Mouse (Mus musculus) gastrocnemius, adult 2 months (tissue): ENCODE data around the gene Mrpl54. TPM values are rescaled to one million over a fixed set of nuclear protein-coding genes. Genes with fewer than 3 reads are reported as not detected.

Experiments used
- DNase-seq: peaks from one replicate; pipeline ENCODE4 v3.0.0; 2022
- H3K27ac ChIP-seq: fragments of 200-600 bp; 2 replicates; pipeline ENCODE4 v1.8.1; 2022; ENCODE audit warnings: mild to moderate bottlenecking
- H3K4me3 ChIP-seq: fragments of 200-600 bp; 2 replicates; pipeline ENCODE4 v1.8.1; 2022; ENCODE audit warnings: mild to moderate bottlenecking, moderate library complexity
- CTCF ChIP-seq: fragments of 200-600 bp; IDR thresholded peaks from 2 replicates; pipeline ENCODE4 v1.8.1; 2022; ENCODE audit warnings: antibody characterized with exemption, mild to moderate bottlenecking, moderate library complexity
- intact Hi-C: fragments of 180-260 bp; cut with DNase I; formaldehyde crosslinking; loops from one replicate; pipeline ENCODE4 v1.15.1; 2025
- total RNA-seq, 2 experiments: library from RNA; stranded (reverse); gene quantifications; 2 replicates each; pipeline ENCODE4 v1.2.3; 2021

Mrpl54 gene
- total RNA-seq, 2 experiments from 2014 or later: 103 to 112 TPM

DNA sequence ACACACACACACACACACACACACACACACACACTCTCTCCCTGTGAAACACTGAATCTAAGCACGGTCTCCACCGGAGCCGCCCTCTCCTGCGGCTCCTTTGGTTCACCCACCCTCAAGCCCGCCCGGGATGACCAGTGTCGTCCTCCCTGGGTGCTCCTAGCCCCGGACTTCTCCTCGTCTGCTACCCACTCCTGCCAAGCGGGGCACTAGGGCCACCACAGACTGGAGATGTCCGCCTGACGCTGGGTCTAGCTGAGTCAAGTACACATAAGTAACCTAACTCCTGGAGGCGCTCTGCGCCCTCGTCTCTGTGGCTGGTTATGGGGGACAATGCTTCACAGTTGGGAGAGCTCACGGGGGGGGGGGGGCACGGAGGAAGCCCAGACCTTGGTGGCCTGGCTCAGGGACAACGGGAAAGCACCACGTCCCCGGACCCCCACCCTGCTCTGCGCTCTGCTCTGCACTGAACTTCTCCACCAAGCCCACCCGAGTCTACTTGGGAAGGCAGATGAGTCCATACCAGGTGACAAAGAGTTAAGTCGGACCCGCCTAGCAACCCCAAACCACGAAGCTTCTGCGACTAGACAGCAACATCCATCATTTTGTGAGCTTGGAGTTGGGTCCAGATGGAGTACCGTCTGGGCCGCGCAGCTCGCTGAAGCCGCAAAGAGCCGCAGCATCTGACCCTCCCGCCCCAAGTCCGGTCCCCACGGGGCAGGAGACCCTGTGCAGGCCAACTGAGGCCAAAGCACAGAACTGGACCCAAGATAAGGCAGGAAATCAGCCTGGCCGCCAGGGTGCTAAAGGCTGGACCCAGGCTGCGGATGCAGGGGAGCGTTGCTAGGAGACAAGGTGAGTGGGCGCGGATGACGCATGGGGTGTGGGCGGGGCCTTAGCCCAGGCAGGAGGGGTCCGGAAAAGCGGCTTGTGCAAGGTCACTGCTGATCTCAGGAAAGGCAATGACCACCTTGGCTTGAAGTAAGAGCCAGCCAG, 14.0 kb downstream of the Mrpl54 start, which contains the start of gene Matk:
Matk (plus strand) TSS at position 512 of the 996 bp plus-strand sequence.
- intact Hi-C loops: no loop called here
- no peak within 1 kb of the TSS for H3K4me3 ChIP-seq
- DNase-seq: no peak
- TF ChIP-seq CTCF: no peak
- H3K27ac ChIP-seq: no peak within 1 kb of the TSS

GRCm38 (mm10) chr10:81249442-81249841, 17.3 kb downstream of the Mrpl54 start:
- intact Hi-C loops: no loop called here
- DNase-seq: no peak
- no peak overlapping the region for H3K4me3 ChIP-seq
- TF ChIP-seq CTCF: no peak
- H3K27ac ChIP-seq: no peak overlapping the region

DNA sequence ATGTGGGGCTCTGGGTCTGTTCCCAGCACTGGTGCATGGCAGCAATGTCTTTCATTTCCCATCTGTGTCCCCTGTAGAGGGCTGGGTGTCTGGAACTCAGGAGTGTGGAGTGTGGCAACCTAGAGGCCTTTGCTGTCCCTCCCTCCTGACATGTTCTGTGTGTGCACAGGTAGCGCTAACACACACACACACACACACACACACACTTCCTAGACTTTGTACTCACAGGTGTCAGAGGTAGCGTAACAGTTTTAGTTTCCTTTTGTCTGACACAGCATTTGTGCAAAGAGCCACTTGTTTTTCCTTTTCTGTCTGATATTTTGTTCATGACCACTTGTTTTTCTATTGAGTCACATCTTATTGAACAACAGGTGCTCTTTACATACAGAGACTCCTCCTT, 18.9 kb downstream of the Mrpl54 start:
- no peak overlapping the region for H3K27ac ChIP-seq
- no peak for TF ChIP-seq CTCF
- no peak overlapping the region for H3K4me3 ChIP-seq
- DNase-seq: no peak
- intact Hi-C loops: no loop called here

GRCm38 (mm10) chr10:81245166-81245565, 21.6 kb downstream of the Mrpl54 start:
- no peak for TF ChIP-seq CTCF
- DNase-seq: peak; percentile 18
- intact Hi-C loops: no loop called here
- Histone ChIP-seq H3K4me3 (no peak overlapping the region), H3K27ac (no peak overlapping the region)

- H3K27ac ChIP-seq: no peak overlapping the region
- intact Hi-C loops: no loop called here
- peak; percentile 86 for DNase-seq
- no peak; the same call in 1 of the 2 replicates for TF ChIP-seq CTCF
- no peak overlapping the region for H3K4me3 ChIP-seq
Measured at GRCm38 (mm10) chr10:81244595-81244994, 22.1 kb downstream of the Mrpl54 start.

DNA sequence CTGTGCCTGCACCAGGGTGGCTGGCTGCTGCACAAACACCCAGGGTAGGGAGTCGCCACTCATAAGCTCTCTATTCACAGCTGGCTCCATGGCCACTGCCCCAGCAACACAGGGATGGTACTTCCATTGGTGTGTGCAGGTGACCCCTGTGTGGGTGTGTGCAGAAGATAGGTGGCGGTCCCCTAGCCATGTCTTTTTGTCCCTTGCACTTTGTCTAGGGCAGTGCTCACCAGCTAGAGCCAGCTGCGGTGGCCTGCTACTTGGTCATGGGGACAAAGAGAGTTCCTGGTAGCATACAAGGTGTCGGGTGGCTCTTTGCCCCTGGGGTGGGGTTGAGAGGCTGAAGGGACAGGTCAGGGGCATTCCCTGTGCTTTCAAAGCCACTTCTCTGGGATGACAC, 22.6 kb downstream of the Mrpl54 start:
- Histone ChIP-seq H3K4me3 (no peak overlapping the region), H3K27ac (no peak overlapping the region)
- no peak for TF ChIP-seq CTCF
- intact Hi-C loops: no loop called here
- DNase-seq: no peak

DNA sequence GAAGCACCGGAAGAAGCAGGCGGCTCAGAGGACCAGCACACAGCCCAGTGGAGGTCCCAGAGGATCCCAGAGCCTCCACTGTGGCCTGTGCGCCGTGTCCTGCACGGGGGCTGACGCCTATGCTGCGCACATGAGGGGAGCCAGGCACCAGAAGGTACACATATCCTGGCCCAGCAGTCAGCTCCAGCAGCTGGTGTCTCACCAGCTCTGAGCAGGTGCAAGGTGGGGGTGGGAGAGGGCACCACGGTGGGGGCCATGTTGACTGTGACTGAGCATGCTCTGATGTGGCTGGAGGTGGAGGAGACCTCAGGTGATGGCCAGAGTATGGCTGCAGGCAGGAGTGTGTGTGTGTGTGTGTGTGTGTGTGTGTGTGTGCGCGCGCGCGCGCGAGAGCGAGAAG, 24.7 kb downstream of the Mrpl54 start:
- TF ChIP-seq CTCF: no peak
- Histone ChIP-seq H3K27ac (no peak overlapping the region), H3K4me3 (no peak overlapping the region)
- DNase-seq: no peak
- intact Hi-C loops: no loop called here

DNA sequence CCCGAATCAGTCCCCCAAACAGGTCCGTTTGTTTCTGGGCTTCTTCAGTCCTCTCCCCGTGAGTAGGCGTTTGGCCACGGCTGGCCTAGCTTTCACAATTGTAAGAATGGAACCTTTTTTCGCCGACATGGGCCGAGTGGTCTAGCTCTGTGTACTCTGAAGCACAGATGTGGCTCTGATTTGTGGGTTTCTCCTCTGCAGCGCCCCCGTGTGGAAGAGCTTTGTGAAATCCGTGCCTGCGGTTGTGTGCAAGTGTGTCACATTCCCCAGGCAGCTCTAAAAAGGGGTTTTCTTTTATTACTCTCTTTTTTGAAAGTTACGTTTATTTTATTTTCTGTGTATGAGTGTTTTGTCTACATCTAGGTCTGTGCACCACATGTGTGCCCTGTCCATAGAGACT, 25.9 kb downstream of the Mrpl54 start:
- Histone ChIP-seq H3K4me3 (no peak overlapping the region), H3K27ac (no peak overlapping the region)
- peak; percentile 59 for DNase-seq
- TF ChIP-seq CTCF: peak; percentile 66
- intact Hi-C loops: no loop called here

DNA sequence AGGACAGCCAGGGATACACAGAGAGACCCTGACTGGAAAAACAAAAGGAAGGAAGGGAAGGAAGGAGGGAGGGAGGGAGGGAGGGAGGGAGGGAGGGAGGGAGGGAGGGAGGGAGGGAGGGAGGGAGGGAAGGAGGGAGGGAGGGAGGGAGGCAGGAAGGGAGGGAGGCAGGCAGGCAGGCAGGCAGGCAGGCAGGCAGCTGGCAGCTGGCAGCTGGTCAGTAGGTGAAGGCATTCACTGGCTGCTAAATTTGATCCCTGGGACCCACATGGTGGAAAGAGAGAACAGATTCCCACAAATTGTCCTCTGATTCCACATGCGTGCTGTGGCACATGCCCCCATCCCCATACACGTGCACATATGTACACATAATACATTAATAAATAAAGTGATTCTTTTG, 28.1 kb downstream of the Mrpl54 start:
- DNase-seq: peak; percentile 33

DNA sequence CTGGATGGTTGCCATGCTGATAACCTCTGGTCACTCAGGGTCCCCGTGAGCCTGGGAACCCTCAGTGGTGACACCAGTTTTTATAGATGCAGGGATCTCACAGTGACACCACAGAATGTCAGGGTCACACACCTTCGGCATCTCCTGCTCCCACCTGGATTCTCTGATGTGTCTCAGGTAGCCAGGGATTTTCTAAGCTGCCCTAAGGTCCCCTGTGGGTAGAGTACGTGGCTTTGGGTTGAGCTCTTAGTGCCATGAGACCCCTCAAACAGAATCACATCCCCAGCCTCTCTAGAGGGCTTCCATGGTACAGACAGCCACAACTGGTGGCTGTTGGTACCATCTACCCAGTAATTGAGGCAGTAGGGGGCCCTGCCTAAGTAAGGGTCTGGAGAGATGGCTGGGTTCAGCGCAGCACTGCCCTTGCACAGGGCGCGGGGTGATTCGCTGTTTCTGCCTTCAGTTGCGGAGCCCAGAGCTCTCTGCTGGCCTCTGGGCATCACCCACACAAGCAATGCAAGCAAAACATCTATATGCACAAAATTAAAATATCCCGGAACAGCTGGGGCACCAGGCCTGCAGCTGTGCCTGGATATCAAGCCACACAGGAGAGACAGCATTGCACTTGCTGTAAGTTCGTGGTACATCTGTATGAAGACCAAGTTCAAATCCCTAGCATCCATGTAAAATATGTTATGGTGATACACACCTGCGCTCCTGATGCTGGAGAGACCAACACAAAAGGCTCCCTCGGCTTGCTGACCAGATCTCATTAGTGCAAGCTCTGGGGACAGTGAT, 30.1 kb downstream of the Mrpl54 start:
- no peak for TF ChIP-seq CTCF
- H3K27ac ChIP-seq: no peak overlapping the region
- DNase-seq: peak; percentile 15
- intact Hi-C loops: no loop called here
- H3K4me3 ChIP-seq: no peak overlapping the region

More for the DNA sequence above, 28.1 kb downstream of the Mrpl54 start:
- intact Hi-C loops: no loop called here
- Histone ChIP-seq H3K27ac (no peak overlapping the region), H3K4me3 (no peak overlapping the region)
- no peak for TF ChIP-seq CTCF

DNA sequence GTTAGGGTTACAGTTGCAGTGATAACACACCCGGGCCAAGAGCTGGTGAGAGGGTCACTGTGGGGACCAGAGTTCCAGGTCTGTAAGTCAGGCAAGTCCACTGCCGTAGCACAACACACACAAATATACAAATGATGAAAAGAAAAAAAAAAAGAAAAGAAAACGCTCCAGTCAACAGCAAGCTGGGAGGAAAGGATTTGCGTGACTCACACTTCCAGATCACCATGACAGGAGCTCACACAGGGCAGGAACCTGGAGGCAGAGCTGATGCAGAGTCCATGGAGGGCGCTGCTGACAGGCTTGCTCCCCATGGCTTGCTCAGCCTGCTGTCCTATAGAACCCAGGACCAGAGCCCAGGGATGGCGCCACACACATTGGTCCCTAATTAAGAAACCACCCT, 32.5 kb downstream of the Mrpl54 start:
- no peak for DNase-seq
- no peak for TF ChIP-seq CTCF
- Histone ChIP-seq H3K4me3 (no peak overlapping the region), H3K27ac (no peak overlapping the region)
- intact Hi-C loops: no loop called here

DNA sequence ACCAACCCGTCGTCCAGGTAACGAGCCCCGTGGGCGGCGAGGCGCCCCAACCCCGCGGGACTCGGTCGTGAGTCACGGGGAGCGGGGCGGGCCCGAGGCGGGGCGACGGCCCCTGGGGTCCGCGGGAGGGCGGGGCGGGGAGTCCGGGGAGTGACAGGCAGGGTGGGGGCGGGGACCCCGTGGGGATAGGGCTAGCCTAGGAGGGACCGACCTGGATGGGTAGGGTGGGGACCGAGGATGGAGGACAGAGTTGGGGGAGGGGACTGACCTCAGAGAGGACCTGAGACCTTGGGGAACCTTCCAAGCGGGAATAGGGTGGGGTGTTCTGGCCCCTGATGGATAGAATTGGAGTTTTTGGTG, 33.5 kb downstream of the Mrpl54 start:
- no peak for TF ChIP-seq CTCF
- H3K4me3 ChIP-seq: peak overlapping the region; percentile 82
- peak overlapping the region; percentile 85 for H3K27ac ChIP-seq
- intact Hi-C loops: no loop called here
- DNase-seq: no peak
